Mouse (Mus musculus) bone marrow, adult 2 months (tissue): ENCODE measurements at regions not wholly inside any gene's neighbourhood (a gene's known extent, or its start where the extent isn't known, plus 50 kb on each side); places are given as distances from the start of the nearest gene placed in this dataset.

Source experiments
- H3K27ac ChIP-seq: fragments of 200-500 bp; 2 replicates; pipeline ENCODE4 v1.5.1; 2012; ENCODE audit warnings: low read depth, mild to moderate bottlenecking, control low read depth, inconsistent platforms, low read length; ENCODE audit not compliant: control insufficient read depth, poor library complexity, insufficient read depth
- H3K4me1 ChIP-seq: fragments of 200-500 bp; 2 replicates; pipeline ENCODE4 v1.6.1; 2011; ENCODE audit warnings: low read length; ENCODE audit not compliant: control insufficient read depth, insufficient read depth
- H3K4me3 ChIP-seq: fragments of 200-500 bp; replicated peaks from 2 replicates; pipeline ENCODE3; 2011; ENCODE audit warnings: mild to moderate bottlenecking, low read depth, low read length, control low read depth; ENCODE audit not compliant: control insufficient read depth
- CTCF ChIP-seq: fragments of 200-500 bp; IDR thresholded peaks from 2 replicates; pipeline ENCODE4 v1.5.1; 2011; ENCODE audit warnings: low read length, control low read depth; ENCODE audit not compliant: control insufficient read depth, insufficient read depth
- POLR2A ChIP-seq: fragments of 200-500 bp; IDR thresholded peaks from 2 replicates; pipeline ENCODE4 v1.6.1; 2011; ENCODE audit warnings: low read depth, mild to moderate bottlenecking, control low read depth, low read length, borderline replicate concordance; ENCODE audit not compliant: control insufficient read depth
- WGBS: fragments of 180-500 bp; shearing (Covaris S2); methylation state at CpG from one replicate; pipeline ENCODE4 v1.1.7; 2018; 5-methylcytosine and 5-hydroxymethylcytosine counted together

GRCm38 (mm10) chr16:9217361-9217760 is 387.5 kb downstream of the 1810013L24Rik start:
- TF ChIP-seq CTCF (no peak), POLR2A (no peak)
- Histone ChIP-seq H3K4me1 (no peaks in the 10 kb centered on the region), H3K27ac (no peak overlapping the region), H3K4me3 (no peak overlapping the region)
- 83% methylated on average over 7 of the region's 7 CpGs for WGBS

GRCm38 (mm10) chr16:9230178-9230577 is 400.3 kb downstream of the 1810013L24Rik start:
- Histone ChIP-seq H3K4me1 (no peaks in the 10 kb centered on the region), H3K27ac (no peak overlapping the region), H3K4me3 (no peak overlapping the region)
- TF ChIP-seq CTCF (no peak), POLR2A (no peak)

DNA sequence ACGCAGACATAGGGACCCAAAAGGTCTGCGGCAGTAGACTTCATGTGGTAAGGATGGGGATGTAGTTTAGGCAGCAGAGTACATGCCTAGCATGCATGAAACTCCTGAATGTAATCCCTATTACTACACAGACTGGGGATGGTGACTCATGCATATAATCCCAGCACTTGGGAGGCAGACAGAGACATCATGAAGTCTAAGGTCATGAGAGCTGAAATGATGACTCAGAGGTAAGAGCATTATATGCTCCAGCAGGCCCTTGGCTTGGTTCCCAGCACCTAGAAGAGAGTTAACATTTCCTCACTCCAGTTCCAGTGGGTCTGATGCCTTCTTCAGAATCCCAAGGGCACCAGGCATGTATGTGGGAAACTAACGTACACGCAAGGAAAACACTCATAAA is 412.2 kb downstream of the 1810013L24Rik start:
- Histone ChIP-seq H3K4me1 (no peaks in the 10 kb centered on the region), H3K4me3 (no peak overlapping the region), H3K27ac (no peak overlapping the region)
- WGBS = 89% methylated on average over 4 of the region's 4 CpGs
- TF ChIP-seq CTCF (no peak), POLR2A (no peak)

GRCm38 (mm10) chr16:9247198-9247597 is 417.3 kb downstream of the 1810013L24Rik start:
- Histone ChIP-seq H3K4me3 (no peak overlapping the region), H3K4me1 (no peaks in the 10 kb centered on the region), H3K27ac (no peak overlapping the region)
- TF ChIP-seq CTCF = no peak
- no peak for TF ChIP-seq POLR2A
- 77% methylated on average over 3 of the region's 3 CpGs for WGBS

DNA sequence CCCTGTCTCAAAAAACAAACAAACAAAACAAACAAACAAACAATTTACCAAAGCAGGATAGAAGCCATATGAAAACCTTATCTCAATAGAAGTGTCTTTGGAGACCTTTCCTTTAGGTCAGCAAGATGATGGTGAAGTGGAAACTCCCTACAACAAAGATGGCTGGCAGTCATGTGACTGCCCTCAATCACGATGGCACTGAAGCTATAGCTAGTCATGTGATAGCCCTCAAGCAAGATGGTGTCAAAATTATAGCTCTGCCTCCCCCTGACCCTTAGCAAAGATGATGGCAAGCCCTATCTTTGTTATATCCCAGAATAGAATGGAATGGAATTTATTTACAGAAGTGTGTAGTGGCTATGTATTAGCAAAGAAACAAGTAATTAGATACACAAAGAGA is 423.2 kb downstream of the 1810013L24Rik start:
- WGBS = 70% methylated on average over 1 of the region's 1 CpGs
- Histone ChIP-seq H3K4me1 (no peaks in the 10 kb centered on the region), H3K4me3 (no peak overlapping the region), H3K27ac (no peak overlapping the region)
- TF ChIP-seq POLR2A (no peak), CTCF (no peak)

- WGBS = 46% methylated on average over 3 of the region's 3 CpGs
- TF ChIP-seq POLR2A (no peak), CTCF (no peak)
- no peak overlapping the region for H3K4me3 ChIP-seq
- no peaks in the 10 kb centered on the region for H3K4me1 ChIP-seq
- no peak overlapping the region for H3K27ac ChIP-seq
These were observed 425.5 kb downstream of the 1810013L24Rik start for GRCm38 (mm10) chr16:9255351-9255750.

DNA sequence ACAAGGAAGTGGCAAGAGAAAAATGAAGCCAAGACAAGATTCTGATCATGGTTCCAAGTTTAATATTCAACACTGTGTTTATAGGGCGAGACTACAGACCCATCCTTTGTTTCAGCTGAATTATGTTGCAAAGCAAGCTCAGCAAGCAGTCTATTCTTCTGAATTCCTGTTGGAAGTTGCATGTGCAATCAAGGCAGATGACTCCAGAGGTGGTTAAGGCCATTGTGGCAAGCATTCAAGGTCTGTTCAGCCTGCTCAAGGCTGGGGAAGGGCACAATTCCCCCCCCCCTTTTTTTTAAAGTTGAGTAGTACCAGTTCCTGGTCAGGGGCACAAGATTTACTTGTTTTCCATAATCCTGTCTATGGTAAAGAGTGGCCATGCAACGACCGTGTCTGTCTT is 431.1 kb downstream of the 1810013L24Rik start:
- TF ChIP-seq POLR2A = no peak
- no peak for TF ChIP-seq CTCF
- 78% methylated on average over 3 of the region's 3 CpGs for WGBS

DNA sequence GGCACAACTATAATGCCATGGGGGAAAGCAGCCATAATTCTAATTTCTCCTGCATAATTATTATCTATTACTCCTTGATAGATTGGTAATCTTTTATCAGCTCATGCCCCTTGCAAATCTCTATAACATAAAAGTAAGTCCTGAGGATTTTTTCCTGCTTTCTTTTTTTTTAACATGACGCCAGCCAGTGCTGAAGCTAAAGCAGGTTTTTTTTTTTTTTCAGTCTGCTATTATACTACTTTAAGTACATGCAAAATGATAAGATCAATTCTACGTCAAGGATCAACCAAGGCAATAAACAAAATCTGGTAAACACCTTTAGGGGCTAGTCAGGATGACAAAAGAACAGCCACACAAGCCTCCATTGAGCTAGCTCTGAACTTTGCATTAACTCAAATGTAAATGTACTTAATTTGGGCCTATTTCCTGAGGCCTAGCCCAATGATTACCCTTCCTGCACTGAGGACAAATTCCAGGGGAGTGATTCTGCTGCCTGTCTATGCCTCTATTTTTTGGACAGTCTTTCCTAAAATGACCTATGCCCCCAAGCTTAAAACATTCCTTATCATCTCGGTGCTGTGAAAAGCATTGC is 434.8 kb downstream of the 1810013L24Rik start:
- Histone ChIP-seq H3K27ac (no peak overlapping the region), H3K4me1 (no peaks in the 10 kb centered on the region), H3K4me3 (no peak overlapping the region)
- WGBS = 49% methylated on average over 3 of the region's 3 CpGs
- TF ChIP-seq POLR2A (no peak), CTCF (no peak)

More for the DNA sequence above, 431.1 kb downstream of the 1810013L24Rik start:
- no peaks in the 10 kb centered on the region for H3K4me1 ChIP-seq
- H3K27ac ChIP-seq = no peak overlapping the region
- no peak overlapping the region for H3K4me3 ChIP-seq

DNA sequence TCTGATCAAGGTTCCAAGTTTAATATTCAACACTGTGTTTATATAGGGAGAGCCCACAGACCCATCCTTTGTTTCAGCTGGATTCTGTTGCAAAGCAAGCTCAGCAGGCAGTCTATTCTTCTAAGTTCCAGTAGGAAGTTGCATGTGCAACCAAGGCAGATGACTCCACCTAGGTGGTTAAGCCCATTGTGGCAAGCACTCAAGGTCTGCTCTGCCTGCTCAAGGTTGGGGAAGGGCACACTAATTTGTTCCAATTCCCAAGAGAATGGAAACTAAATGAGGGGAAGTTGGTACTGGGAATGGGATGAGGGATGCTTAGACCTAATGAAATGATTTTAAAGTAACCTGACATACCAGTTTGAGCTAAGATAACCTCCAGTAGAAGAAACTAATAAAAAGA is 437.3 kb downstream of the 1810013L24Rik start:
- Histone ChIP-seq H3K27ac (no peak overlapping the region), H3K4me1 (no peaks in the 10 kb centered on the region), H3K4me3 (no peak overlapping the region)
- TF ChIP-seq CTCF (no peak), POLR2A (no peak)
